Mouse (Mus musculus): ENCODE data around the gene Hist1h4b. TPM values are rescaled to one million over a fixed set of nuclear protein-coding genes. Genes with fewer than 3 reads are reported as not detected.
"Not testable (repeated sequence)": the region's sequence is repeated elsewhere in the genome, so short reads cannot be mapped to it uniquely, and the experiment has no call there.

Gene Hist1h4b
- polyA plus RNA-seq, 1 experiment from 2014 or later: 5.9 TPM

GRCm38 (mm10) chr13:23744421-23745380 lies 12.1 kb upstream of the Hist1h4b start:
- DNase-seq (ENCODE audit: low spot score) (no peak), ATAC-seq (replicated peaks; ENCODE audit: low FRiP score) (peak; percentile 0; the same call in 1 of the 2 replicates)
- H3K27ac ChIP-seq (ENCODE audit: low read depth, low read length): peak overlapping the region; percentile 99
- 2% methylated on average over 13 of the region's 36 CpGs for WGBS
- H3K4me1 ChIP-seq (replicated peaks; ENCODE audit: control insufficient read depth, insufficient read depth, low read length): no peaks in the 10 kb centered on the region; the same call in 1 of the 2 replicates
- no peaks in the 10 kb centered on the region for H3K36me3 ChIP-seq (ENCODE audit: control insufficient read depth, insufficient read depth, low read length)
- H3K9me3 ChIP-seq (ENCODE audit: control insufficient read depth, low read length): no peaks in the 10 kb centered on the region
- H3K4me2 ChIP-seq (ENCODE audit: low read depth, low read length, severe bottlenecking): peak overlapping the region; percentile 58
- H3K27me3 ChIP-seq (ENCODE audit: control insufficient read depth, insufficient read depth, low read length): no peaks in the 10 kb centered on the region
- peak overlapping the region; percentile 75 for H3K9ac ChIP-seq (ENCODE audit: low read length)
- peak overlapping the region; percentile 38 for H3K4me3 ChIP-seq (ENCODE audit: low read depth, low read length)

- DNase-seq (ENCODE audit: low spot score): peak; percentile 84
- H3K4me3 ChIP-seq (ENCODE audit: low read depth, low read length): peak within 1 kb of the TSS; percentile 38
- H3K4me2 ChIP-seq (ENCODE audit: low read depth, low read length, severe bottlenecking): peak within 1 kb of the TSS; percentile 59
- H3K36me3 ChIP-seq (ENCODE audit: control insufficient read depth, insufficient read depth, low read length): no peaks in the 10 kb centered on the region
- no peaks in the 10 kb centered on the region for H3K27me3 ChIP-seq (ENCODE audit: control insufficient read depth, insufficient read depth, low read length)
- WGBS: under 1% methylated on average over 23 of the region's 28 CpGs
- H3K27ac ChIP-seq (ENCODE audit: low read depth, low read length): peak within 1 kb of the TSS; percentile 99
- peak within 1 kb of the TSS; percentile 81 for H3K9ac ChIP-seq (ENCODE audit: low read length)
- no peaks in the 10 kb centered on the region for H3K9me3 ChIP-seq (ENCODE audit: control insufficient read depth, low read length)
- H3K4me1 ChIP-seq (replicated peaks; ENCODE audit: control insufficient read depth, insufficient read depth, low read length): no peaks in the 10 kb centered on the region; the same call in 1 of the 2 replicates
- ATAC-seq (replicated peaks; ENCODE audit: low FRiP score): peak; percentile 76
Observed at GRCm38 (mm10) chr13:23745381-23746161, 11.2 kb upstream of the Hist1h4b start, which contains the start of gene Hist1h3c. Hist1h3c (minus strand) TSS chr13:23745602.

GRCm38 (mm10) chr13:23746201-23747080 lies 10.4 kb upstream of the Hist1h4b start, which contains the start of gene Hist1h2bb:
Hist1h2bb (plus strand) TSS chr13:23746734.
- not testable (repeated sequence) for H3K36me3 ChIP-seq (ENCODE audit: control insufficient read depth, insufficient read depth, low read length); H3K4me1 ChIP-seq (replicated peaks; ENCODE audit: control insufficient read depth, insufficient read depth, low read length); H3K9me3 ChIP-seq (ENCODE audit: control insufficient read depth, low read length); H3K27me3 ChIP-seq (ENCODE audit: control insufficient read depth, insufficient read depth, low read length)
- under 1% methylated on average over 36 of the region's 58 CpGs for WGBS
- DNase-seq (ENCODE audit: low spot score): peak; percentile 87
- H3K27ac ChIP-seq (ENCODE audit: low read depth, low read length): peak within 1 kb of the TSS; percentile 99
- peak; percentile 90 for ATAC-seq (replicated peaks; ENCODE audit: low FRiP score)
- peak within 1 kb of the TSS; percentile 38 for H3K4me3 ChIP-seq (ENCODE audit: low read depth, low read length)
- H3K4me2 ChIP-seq (ENCODE audit: low read depth, low read length, severe bottlenecking): peak within 1 kb of the TSS; percentile 60
- H3K9ac ChIP-seq (ENCODE audit: low read length): peak within 1 kb of the TSS; percentile 81

- H3K4me2 ChIP-seq (ENCODE audit: low read depth, low read length, severe bottlenecking): peak overlapping the region; percentile 60
- no peaks in the 10 kb centered on the region; the same call in 1 of the 2 replicates for H3K4me1 ChIP-seq (replicated peaks; ENCODE audit: control insufficient read depth, insufficient read depth, low read length)
- 2% methylated on average over 13 of the region's 13 CpGs for WGBS
- no peaks in the 10 kb centered on the region for H3K27me3 ChIP-seq (ENCODE audit: control insufficient read depth, insufficient read depth, low read length)
- peak; percentile 1; the same call in 1 of the 2 replicates for ATAC-seq (replicated peaks; ENCODE audit: low FRiP score)
- no peak for DNase-seq (ENCODE audit: low spot score)
- H3K36me3 ChIP-seq (ENCODE audit: control insufficient read depth, insufficient read depth, low read length): no peaks in the 10 kb centered on the region
- H3K9ac ChIP-seq (ENCODE audit: low read length): peak overlapping the region; percentile 72
- peak overlapping the region; percentile 38 for H3K4me3 ChIP-seq (ENCODE audit: low read depth, low read length)
- peak overlapping the region; percentile 99 for H3K27ac ChIP-seq (ENCODE audit: low read depth, low read length)
- H3K9me3 ChIP-seq (ENCODE audit: control insufficient read depth, low read length): no peaks in the 10 kb centered on the region
Observed at GRCm38 (mm10) chr13:23747081-23747891, 9.5 kb upstream of the Hist1h4b start.

- Histone ChIP-seq H3K4me3 (ENCODE audit: low read depth, low read length) (no peak overlapping the region; the same call in 1 of the 2 replicates), H3K27me3 (ENCODE audit: control insufficient read depth, insufficient read depth, low read length) (no peaks in the 10 kb centered on the region), H3K27ac (ENCODE audit: low read depth, low read length) (peak overlapping the region; percentile 99), H3K9me3 (ENCODE audit: control insufficient read depth, low read length) (no peaks in the 10 kb centered on the region), H3K4me1 (replicated peaks; ENCODE audit: control insufficient read depth, insufficient read depth, low read length) (no peaks in the 10 kb centered on the region; the same call in 1 of the 2 replicates), H3K36me3 (ENCODE audit: control insufficient read depth, insufficient read depth, low read length) (no peaks in the 10 kb centered on the region), H3K4me2 (ENCODE audit: low read depth, low read length, severe bottlenecking) (peak overlapping the region; percentile 35; the same call in 1 of the 2 replicates), H3K9ac (ENCODE audit: low read length) (peak overlapping the region; percentile 72)
- 6% methylated on average over 4 of the region's 4 CpGs for WGBS
- DNase-seq (ENCODE audit: low spot score) (no peak), ATAC-seq (replicated peaks; ENCODE audit: low FRiP score) (no peak)
Observed at GRCm38 (mm10) chr13:23747892-23748288, 8.9 kb upstream of the Hist1h4b start.

- no peak overlapping the region for H3K4me2 ChIP-seq (ENCODE audit: low read depth, low read length, severe bottlenecking)
Observed at GRCm38 (mm10) chr13:23749563-23750121, 7.2 kb upstream of the Hist1h4b start.

GRCm38 (mm10) chr13:23750839-23751477 lies 5.9 kb upstream of the Hist1h4b start, which contains the start of gene Hist1h2ab:
Hist1h2ab (plus strand) TSS chr13:23751126.
- ATAC-seq (replicated peaks; ENCODE audit: low FRiP score): peak; percentile 58
- H3K4me1 ChIP-seq (replicated peaks; ENCODE audit: control insufficient read depth, insufficient read depth, low read length); H3K27me3 ChIP-seq (ENCODE audit: control insufficient read depth, insufficient read depth, low read length); H3K36me3 ChIP-seq (ENCODE audit: control insufficient read depth, insufficient read depth, low read length); H3K9me3 ChIP-seq (ENCODE audit: control insufficient read depth, low read length): not testable (repeated sequence)
- Histone ChIP-seq H3K4me3 (ENCODE audit: low read depth, low read length) (peak within 1 kb of the TSS; percentile 36), H3K27ac (ENCODE audit: low read depth, low read length) (peak within 1 kb of the TSS; percentile 97), H3K9ac (ENCODE audit: low read length) (peak within 1 kb of the TSS; percentile 72), H3K4me2 (ENCODE audit: low read depth, low read length, severe bottlenecking) (peak within 1 kb of the TSS; percentile 40)
- WGBS: under 1% methylated on average over 27 of the region's 47 CpGs
- peak; percentile 89 for DNase-seq (ENCODE audit: low spot score)

More at GRCm38 (mm10) chr13:23749563-23750121, 7.2 kb upstream of the Hist1h4b start:
- H3K9ac ChIP-seq (ENCODE audit: low read length): no peak overlapping the region
- H3K4me1 ChIP-seq (replicated peaks; ENCODE audit: control insufficient read depth, insufficient read depth, low read length): no peaks in the 10 kb centered on the region; the same call in 1 of the 2 replicates
- no peak overlapping the region for H3K4me3 ChIP-seq (ENCODE audit: low read depth, low read length)
- peak overlapping the region; percentile 97 for H3K27ac ChIP-seq (ENCODE audit: low read depth, low read length)
- 92% methylated on average over 5 of the region's 5 CpGs for WGBS
- no peaks in the 10 kb centered on the region for H3K36me3 ChIP-seq (ENCODE audit: control insufficient read depth, insufficient read depth, low read length)
- no peaks in the 10 kb centered on the region for H3K9me3 ChIP-seq (ENCODE audit: control insufficient read depth, low read length)
- H3K27me3 ChIP-seq (ENCODE audit: control insufficient read depth, insufficient read depth, low read length): no peaks in the 10 kb centered on the region
- no peak for ATAC-seq (replicated peaks; ENCODE audit: low FRiP score)
- DNase-seq (ENCODE audit: low spot score): no peak
